Mouse (Mus musculus) heart, adult 2 months (tissue): Measurements from ENCODE around the gene Bsg.
"Not testable (repeated sequence)": the region's sequence is repeated elsewhere in the genome, so short reads cannot be mapped to it uniquely, and the experiment has no call there.

Experiments
- CTCF ChIP-seq: fragments of 200-600 bp; IDR thresholded peaks from 2 replicates; pipeline ENCODE4 v1.8.1; 2022; ENCODE audit warnings: antibody characterized with exemption, mild to moderate bottlenecking, moderate library complexity
- EP300 ChIP-seq: fragments of 200-500 bp; IDR thresholded peaks from 2 replicates; pipeline ENCODE4 v1.6.1; 2011; ENCODE audit warnings: low read depth, low read length, control low read depth; ENCODE audit not compliant: insufficient read depth
- POLR2A ChIP-seq: fragments of 200-500 bp; IDR thresholded peaks from 2 replicates; pipeline ENCODE4 v1.6.1; 2011; ENCODE audit warnings: mild to moderate bottlenecking, low read depth, low read length, control low read depth; ENCODE audit not compliant: insufficient read depth

- TF ChIP-seq CTCF, EP300, POLR2A: not testable (repeated sequence)
Observed at GRCm38 (mm10) chr10:79759675-79760074, 55.4 kb downstream of the Bsg start.
